Mouse (Mus musculus): ENCODE data around the gene Thrb.

Gene Thrb

GRCm38 (mm10) chr14:17713297-17713904 lies 53.3 kb downstream of the Thrb start:
- no peak for DNase-seq (ENCODE audit: low read depth, low spot score)

- no peak for DNase-seq (ENCODE audit: low read depth, low spot score)
Measured at GRCm38 (mm10) chr14:17719494-17719893, 59.4 kb downstream of the Thrb start.

- no peak for DNase-seq (ENCODE audit: low read depth, low spot score)
Measured at GRCm38 (mm10) chr14:17722824-17723445, 62.9 kb downstream of the Thrb start.

GRCm38 (mm10) chr14:17724577-17724976 lies 64.5 kb downstream of the Thrb start:
- DNase-seq (ENCODE audit: low read depth, low spot score): no peak

- DNase-seq (ENCODE audit: low read depth, low spot score): no peak
Measured at GRCm38 (mm10) chr14:17726906-17727305, 66.8 kb downstream of the Thrb start.

- DNase-seq (ENCODE audit: low read depth, low spot score): no peak
Measured at GRCm38 (mm10) chr14:17727878-17728277, 67.8 kb downstream of the Thrb start.

- no peak for DNase-seq (ENCODE audit: low read depth, low spot score)
Measured at GRCm38 (mm10) chr14:17728889-17729288, 68.8 kb downstream of the Thrb start.

GRCm38 (mm10) chr14:17731020-17731419 lies 71.0 kb downstream of the Thrb start:
- DNase-seq (ENCODE audit: low read depth, low spot score): no peak

GRCm38 (mm10) chr14:17733077-17733778 lies 73.2 kb downstream of the Thrb start:
- DNase-seq (ENCODE audit: low read depth, low spot score): no peak

GRCm38 (mm10) chr14:17733779-17734137 lies 73.7 kb downstream of the Thrb start:
- DNase-seq (ENCODE audit: low read depth, low spot score): no peak

- DNase-seq (ENCODE audit: low read depth, low spot score): no peak
Measured at GRCm38 (mm10) chr14:17735440-17735839, 75.4 kb downstream of the Thrb start.

- no peak for DNase-seq (ENCODE audit: low read depth, low spot score)
Measured at GRCm38 (mm10) chr14:17740903-17741302, 80.8 kb downstream of the Thrb start.

GRCm38 (mm10) chr14:17742264-17742663 lies 82.2 kb downstream of the Thrb start:
- DNase-seq (ENCODE audit: low read depth, low spot score): no peak

GRCm38 (mm10) chr14:17742902-17743712 lies 83.0 kb downstream of the Thrb start:
- no peak for DNase-seq (ENCODE audit: low read depth, low spot score)

- no peak for DNase-seq (ENCODE audit: low read depth, low spot score)
Measured at GRCm38 (mm10) chr14:17743713-17744158, 83.7 kb downstream of the Thrb start.

GRCm38 (mm10) chr14:17747922-17748321 lies 87.9 kb downstream of the Thrb start:
- no peak for DNase-seq (ENCODE audit: low read depth, low spot score)

GRCm38 (mm10) chr14:17748945-17749344 lies 88.9 kb downstream of the Thrb start:
- DNase-seq (ENCODE audit: low read depth, low spot score): no peak

GRCm38 (mm10) chr14:17751911-17752310 lies 91.8 kb downstream of the Thrb start:
- DNase-seq (ENCODE audit: low read depth, low spot score): no peak

GRCm38 (mm10) chr14:17753429-17753828 lies 93.4 kb downstream of the Thrb start:
- no peak for DNase-seq (ENCODE audit: low read depth, low spot score)

- DNase-seq (ENCODE audit: low read depth, low spot score): no peak
Measured at GRCm38 (mm10) chr14:17756732-17757131, 96.7 kb downstream of the Thrb start.

- no peak for DNase-seq (ENCODE audit: low read depth, low spot score)
Measured at GRCm38 (mm10) chr14:17767987-17768386, 107.9 kb downstream of the Thrb start.

- DNase-seq (ENCODE audit: low read depth, low spot score): no peak
Measured at GRCm38 (mm10) chr14:17774404-17774803, 114.3 kb downstream of the Thrb start.

All from A20 (cell line).